Mouse (Mus musculus): ENCODE data around the gene Ttc41. TPM values are rescaled to one million over a fixed set of nuclear protein-coding genes. Genes with fewer than 3 reads are reported as not detected.

Ttc41 gene
- polyA plus RNA-seq, 1 experiment from 2014 or later, result 3.7 TPM

GRCm38 (mm10) chr10:86814292-86815131, 108.9 kb downstream of the Ttc41 start:
- no peak overlapping the region for H3K4me3 ChIP-seq (ENCODE audit: low read depth, low read length)
- no peak overlapping the region for H3K9ac ChIP-seq (ENCODE audit: low read length)
- H3K4me2 ChIP-seq (ENCODE audit: low read length), result no peak overlapping the region
- no peaks in the 10 kb centered on the region for H3K36me3 ChIP-seq (ENCODE audit: control insufficient read depth, insufficient read depth, low read length)
- H3K4me1 ChIP-seq (replicated peaks; ENCODE audit: control insufficient read depth, insufficient read depth, low read length), result peaks cover 3% of the 10 kb centered on the region; the same call in 1 of the 2 replicates
- no peaks in the 10 kb centered on the region for H3K9me3 ChIP-seq (ENCODE audit: control insufficient read depth, low read length)
- WGBS, result 79% methylated on average over 19 of the region's 19 CpGs
- ATAC-seq (replicated peaks; ENCODE audit: low FRiP score, low TSS enrichment, low read depth), result no peak; the same call in 1 of the 2 replicates
- no peak overlapping the region for H3K27ac ChIP-seq (ENCODE audit: low read depth)
- DNase-seq (ENCODE audit: low spot score), result no peak
- no peaks in the 10 kb centered on the region for H3K27me3 ChIP-seq (replicated peaks; ENCODE audit: control insufficient read depth, insufficient read depth, low read length)

GRCm38 (mm10) chr10:86815133-86815532, 109.5 kb downstream of the Ttc41 start:
- ATAC-seq (replicated peaks; ENCODE audit: low FRiP score, low TSS enrichment, low read depth) (no peak), DNase-seq (ENCODE audit: low spot score) (no peak)
- Histone ChIP-seq H3K4me2 (ENCODE audit: low read length) (no peak overlapping the region), H3K27ac (ENCODE audit: low read depth) (no peak overlapping the region), H3K4me3 (ENCODE audit: low read depth, low read length) (no peak overlapping the region), H3K9ac (ENCODE audit: low read length) (no peak overlapping the region), H3K4me1 (replicated peaks; ENCODE audit: control insufficient read depth, insufficient read depth, low read length) (peaks cover 7% of the 10 kb centered on the region; the same call in 1 of the 2 replicates), H3K27me3 (replicated peaks; ENCODE audit: control insufficient read depth, insufficient read depth, low read length) (no peaks in the 10 kb centered on the region), H3K9me3 (ENCODE audit: control insufficient read depth, low read length) (no peaks in the 10 kb centered on the region), H3K36me3 (ENCODE audit: control insufficient read depth, insufficient read depth, low read length) (no peaks in the 10 kb centered on the region)
- 87% methylated on average over 7 of the region's 7 CpGs for WGBS

GRCm38 (mm10) chr10:86819649-86820165, 114.1 kb downstream of the Ttc41 start:
- no peak for ATAC-seq (replicated peaks; ENCODE audit: low FRiP score, low TSS enrichment, low read depth)
- Histone ChIP-seq H3K9ac (ENCODE audit: low read length) (no peak overlapping the region), H3K4me2 (ENCODE audit: low read length) (no peak overlapping the region), H3K4me1 (replicated peaks; ENCODE audit: control insufficient read depth, insufficient read depth, low read length) (peaks cover 7% of the 10 kb centered on the region; the same call in 1 of the 2 replicates), H3K36me3 (ENCODE audit: control insufficient read depth, insufficient read depth, low read length) (no peaks in the 10 kb centered on the region), H3K4me3 (ENCODE audit: low read depth, low read length) (no peak overlapping the region), H3K9me3 (ENCODE audit: control insufficient read depth, low read length) (no peaks in the 10 kb centered on the region), H3K27ac (ENCODE audit: low read depth) (peak overlapping the region; percentile 12; the same call in 1 of the 2 replicates), H3K27me3 (replicated peaks; ENCODE audit: control insufficient read depth, insufficient read depth, low read length) (no peaks in the 10 kb centered on the region)
- WGBS, result 35% methylated on average over 8 of the region's 8 CpGs
- no peak for DNase-seq (ENCODE audit: low spot score)

DNA sequence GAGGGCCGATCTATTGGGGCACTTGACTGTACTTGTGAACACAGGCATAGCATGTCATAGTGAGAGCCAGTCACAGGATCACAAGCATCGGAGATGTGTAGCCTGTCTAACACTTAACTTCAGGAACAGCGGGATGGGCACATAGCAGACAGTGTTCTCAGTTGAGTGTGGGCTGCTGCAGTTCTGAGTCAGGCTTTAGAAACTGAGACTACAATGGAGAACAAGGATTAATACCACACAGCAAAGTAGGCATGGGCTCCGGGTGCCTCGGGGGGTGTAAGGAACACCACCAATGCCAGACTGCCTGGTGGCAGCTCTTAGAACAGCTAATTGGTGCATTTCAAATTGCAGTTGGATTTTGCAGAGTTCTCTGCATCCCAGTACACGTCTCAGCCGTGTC, 115.4 kb downstream of the Ttc41 start:
- ATAC-seq (replicated peaks; ENCODE audit: low FRiP score, low TSS enrichment, low read depth) (no peak), DNase-seq (ENCODE audit: low spot score) (no peak)
- no peak overlapping the region for H3K4me3 ChIP-seq (ENCODE audit: low read depth, low read length)
- no peak overlapping the region for H3K9ac ChIP-seq (ENCODE audit: low read length)
- H3K27me3 ChIP-seq (replicated peaks; ENCODE audit: control insufficient read depth, insufficient read depth, low read length), result no peaks in the 10 kb centered on the region
- no peaks in the 10 kb centered on the region for H3K9me3 ChIP-seq (ENCODE audit: control insufficient read depth, low read length)
- no peaks in the 10 kb centered on the region for H3K36me3 ChIP-seq (ENCODE audit: control insufficient read depth, insufficient read depth, low read length)
- no peak overlapping the region for H3K4me2 ChIP-seq (ENCODE audit: low read length)
- peaks cover 7% of the 10 kb centered on the region; the same call in 1 of the 2 replicates for H3K4me1 ChIP-seq (replicated peaks; ENCODE audit: control insufficient read depth, insufficient read depth, low read length)
- H3K27ac ChIP-seq (ENCODE audit: low read depth), result no peak overlapping the region
- WGBS, result 97% methylated on average over 7 of the region's 7 CpGs

- H3K4me3 ChIP-seq (ENCODE audit: low read depth, low read length), result no peak overlapping the region
- 81% methylated on average over 6 of the region's 6 CpGs for WGBS
- no peak overlapping the region for H3K9ac ChIP-seq (ENCODE audit: low read length)
- no peaks in the 10 kb centered on the region for H3K36me3 ChIP-seq (ENCODE audit: control insufficient read depth, insufficient read depth, low read length)
- H3K4me2 ChIP-seq (ENCODE audit: low read length), result no peak overlapping the region
- DNase-seq (ENCODE audit: low spot score), result no peak
- peaks cover 4% of the 10 kb centered on the region; the same call in 1 of the 2 replicates for H3K4me1 ChIP-seq (replicated peaks; ENCODE audit: control insufficient read depth, insufficient read depth, low read length)
- H3K27ac ChIP-seq (ENCODE audit: low read depth), result no peak overlapping the region
- no peak for ATAC-seq (replicated peaks; ENCODE audit: low FRiP score, low TSS enrichment, low read depth)
- no peaks in the 10 kb centered on the region for H3K9me3 ChIP-seq (ENCODE audit: control insufficient read depth, low read length)
- H3K27me3 ChIP-seq (replicated peaks; ENCODE audit: control insufficient read depth, insufficient read depth, low read length), result no peaks in the 10 kb centered on the region
These were observed 118.5 kb downstream of the Ttc41 start for GRCm38 (mm10) chr10:86824093-86824492.

- ATAC-seq (replicated peaks; ENCODE audit: low FRiP score, low TSS enrichment, low read depth), result no peak
- Histone ChIP-seq H3K4me1 (replicated peaks; ENCODE audit: control insufficient read depth, insufficient read depth, low read length) (peaks cover under 1% of the 10 kb centered on the region; the same call in 1 of the 2 replicates), H3K9me3 (ENCODE audit: control insufficient read depth, low read length) (no peaks in the 10 kb centered on the region), H3K36me3 (ENCODE audit: control insufficient read depth, insufficient read depth, low read length) (no peaks in the 10 kb centered on the region), H3K4me2 (ENCODE audit: low read length) (no peak overlapping the region), H3K4me3 (ENCODE audit: low read depth, low read length) (no peak overlapping the region), H3K27ac (ENCODE audit: low read depth) (no peak overlapping the region), H3K9ac (ENCODE audit: low read length) (no peak overlapping the region), H3K27me3 (replicated peaks; ENCODE audit: control insufficient read depth, insufficient read depth, low read length) (no peaks in the 10 kb centered on the region)
- 81% methylated on average over 14 of the region's 14 CpGs for WGBS
- no peak for DNase-seq (ENCODE audit: low spot score)
These were observed 119.3 kb downstream of the Ttc41 start for GRCm38 (mm10) chr10:86824871-86825270.

DNA sequence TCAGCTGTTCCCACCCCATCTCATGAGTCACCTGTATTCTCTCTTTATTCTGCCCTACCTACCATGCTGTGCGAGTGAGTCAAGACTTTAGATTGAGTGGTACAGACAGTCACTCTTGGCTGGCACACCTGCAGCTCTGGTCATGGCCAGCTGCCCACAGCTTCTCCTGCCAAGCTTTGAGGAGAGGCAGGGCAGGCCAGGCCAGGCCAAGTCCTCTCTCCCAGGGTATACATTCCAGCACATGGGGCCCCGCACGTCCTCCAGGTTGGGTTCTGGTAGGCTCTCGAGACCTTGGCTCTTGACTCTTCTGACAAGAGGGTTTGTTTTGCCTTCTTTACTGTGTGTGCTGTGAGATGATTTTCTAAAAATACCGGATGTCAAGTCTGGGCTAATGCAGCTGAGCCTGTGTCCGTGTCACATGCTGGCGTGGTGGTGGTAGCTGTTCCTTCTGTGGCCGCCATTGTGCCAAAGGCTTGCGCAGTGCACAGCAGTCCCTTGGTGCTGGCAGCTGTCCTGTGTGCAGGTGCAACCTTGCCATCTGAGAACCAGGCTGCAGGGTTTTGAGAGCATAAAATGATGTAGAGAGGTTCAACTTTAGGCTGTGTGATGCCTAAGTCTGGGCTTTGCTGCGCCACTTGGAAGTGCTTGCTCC, 120.4 kb downstream of the Ttc41 start:
- ATAC-seq (replicated peaks; ENCODE audit: low FRiP score, low TSS enrichment, low read depth), result no peak
- Histone ChIP-seq H3K4me1 (replicated peaks; ENCODE audit: control insufficient read depth, insufficient read depth, low read length) (no peaks in the 10 kb centered on the region), H3K27ac (ENCODE audit: low read depth) (no peak overlapping the region), H3K4me2 (ENCODE audit: low read length) (no peak overlapping the region), H3K9me3 (ENCODE audit: control insufficient read depth, low read length) (no peaks in the 10 kb centered on the region), H3K4me3 (ENCODE audit: low read depth, low read length) (no peak overlapping the region), H3K27me3 (replicated peaks; ENCODE audit: control insufficient read depth, insufficient read depth, low read length) (no peaks in the 10 kb centered on the region), H3K36me3 (ENCODE audit: control insufficient read depth, insufficient read depth, low read length) (no peaks in the 10 kb centered on the region), H3K9ac (ENCODE audit: low read length) (no peak overlapping the region)
- WGBS, result 86% methylated on average over 10 of the region's 10 CpGs
- no peak for DNase-seq (ENCODE audit: low spot score)

Data from intestine, embryonic 14.5 days (tissue).